Mouse (Mus musculus) bone marrow macrophage, adult 2 months (primary cell): ENCODE results near the gene Cacnb1.

Source experiments
- CTCF ChIP-seq: IDR thresholded peaks from 2 replicates; pipeline ENCODE4 v1.5.1; 2012; ENCODE audit warnings: low read depth, mild to moderate bottlenecking, low read length, moderate library complexity
- POLR2A ChIP-seq: IDR thresholded peaks from 2 replicates; pipeline ENCODE4 v1.6.1; 2012; ENCODE audit warnings: mild to moderate bottlenecking, low read depth, low read length, borderline replicate concordance

GRCm38 (mm10) chr11:97967114-97967513, 55.7 kb downstream of the Cacnb1 start:
- TF ChIP-seq CTCF, result no peak
- no peak for TF ChIP-seq POLR2A
